Mouse (Mus musculus) R1 (cell line): ENCODE results near the gene Peli2.

Experiments
- DNase-seq: peaks from one replicate; pipeline ENCODE4 v3.0.0-alpha.2; 2018; ENCODE audit warnings: low read depth, low spot score

The Peli2 gene

GRCm38 (mm10) chr14:48287581-48287980, 167.0 kb downstream of the Peli2 start:
- no peak for DNase-seq

GRCm38 (mm10) chr14:48288600-48288999, 168.0 kb downstream of the Peli2 start:
- no peak for DNase-seq

DNA sequence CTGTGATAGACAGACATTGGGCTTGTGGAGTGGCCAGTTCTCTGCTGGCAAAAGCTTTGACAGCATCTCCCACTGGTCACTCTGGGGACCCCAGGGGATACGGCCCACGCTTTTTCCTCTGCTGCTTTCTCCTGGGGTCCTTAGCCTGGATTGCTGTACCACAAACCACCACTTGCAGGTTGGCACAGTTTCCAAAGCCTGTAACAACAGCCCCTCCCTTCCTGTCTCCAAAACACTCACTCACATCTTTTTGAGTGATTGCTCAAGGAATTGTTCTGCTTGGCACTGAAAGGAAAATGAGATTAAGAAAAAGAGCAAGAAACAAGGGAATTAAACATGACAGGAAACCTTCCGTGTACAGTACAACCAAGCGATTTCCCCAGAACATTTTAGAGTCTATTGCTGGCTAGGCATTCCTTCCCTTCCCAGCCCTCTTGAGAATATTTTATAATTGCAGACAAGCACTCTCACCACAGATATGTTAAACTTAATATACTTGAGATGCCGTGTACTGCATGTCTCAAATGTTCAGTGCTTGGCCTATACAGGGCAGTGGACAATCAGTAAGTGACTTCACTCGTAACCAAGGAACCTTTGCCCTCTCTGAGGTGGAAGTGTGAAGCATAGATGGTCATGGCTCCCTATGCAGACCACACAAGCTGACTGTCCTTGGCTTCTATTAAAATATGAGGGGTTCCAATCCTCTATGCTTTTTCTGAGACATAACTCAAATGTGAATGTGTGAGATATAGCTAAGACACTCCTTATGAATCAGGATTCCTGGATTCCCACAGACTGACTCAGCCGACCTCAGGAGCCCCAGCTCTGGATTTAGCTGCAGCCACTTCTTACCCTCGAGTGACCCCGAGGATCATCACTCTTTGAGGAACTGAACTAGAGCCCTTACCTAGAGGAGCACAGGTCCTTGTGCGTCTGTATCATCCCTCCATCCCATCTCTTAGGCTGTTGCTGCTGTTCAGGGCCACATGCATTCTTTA, 169.3 kb downstream of the Peli2 start:
- DNase-seq: no peak

DNA sequence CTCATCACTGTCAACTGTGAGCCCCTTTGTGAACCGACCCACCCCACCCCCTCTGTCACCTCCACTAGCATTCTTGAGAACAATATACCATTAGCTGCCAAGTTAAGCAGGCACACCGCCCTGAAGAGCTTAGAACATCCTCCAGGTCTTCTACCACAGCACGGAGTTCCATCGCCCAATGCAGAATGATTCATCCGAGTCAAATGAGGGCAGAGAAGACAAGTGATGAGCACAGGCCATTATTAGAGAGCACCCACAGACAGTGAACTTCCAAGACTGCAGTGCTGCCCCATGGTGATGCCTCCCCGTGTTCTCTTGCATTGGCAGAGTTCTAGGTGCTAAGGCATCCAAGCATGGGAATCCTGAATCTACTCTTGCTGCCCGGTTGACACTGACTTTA, 172.9 kb downstream of the Peli2 start:
- DNase-seq: no peak

GRCm38 (mm10) chr14:48295410-48295809, 174.8 kb downstream of the Peli2 start:
- DNase-seq: no peak

DNA sequence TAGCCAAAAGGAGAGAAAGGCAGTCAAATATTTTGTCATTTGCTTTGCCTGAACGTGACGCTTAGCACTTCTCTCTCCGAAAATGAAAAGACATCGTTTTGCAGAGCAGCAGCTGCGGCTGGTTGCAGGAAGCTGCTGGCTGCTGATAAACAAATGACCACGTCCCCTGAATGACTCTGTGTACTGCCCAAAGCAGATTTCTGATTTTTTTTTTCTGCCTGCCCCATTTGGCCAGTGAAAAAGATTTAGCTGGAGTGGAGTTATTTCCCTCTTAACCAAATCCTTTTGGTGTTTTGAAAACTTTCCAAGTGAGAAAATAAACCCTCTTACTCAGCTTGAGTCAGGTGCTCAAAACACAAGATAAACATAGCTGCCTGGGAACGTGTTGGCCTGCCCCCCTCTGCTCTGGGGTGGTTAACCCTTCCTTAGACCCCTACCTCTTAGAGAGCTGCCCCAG, 175.2 kb downstream of the Peli2 start:
- DNase-seq: no peak

GRCm38 (mm10) chr14:48296820-48297219, 176.2 kb downstream of the Peli2 start:
- no peak for DNase-seq

- DNase-seq: peak; percentile 17
These were observed 182.0 kb downstream of the Peli2 start for GRCm38 (mm10) chr14:48302471-48303186.

- DNase-seq: no peak
These were observed 182.6 kb downstream of the Peli2 start for GRCm38 (mm10) chr14:48303235-48303634.

GRCm38 (mm10) chr14:48303841-48304240, 183.2 kb downstream of the Peli2 start:
- DNase-seq: peak; percentile 24

DNA sequence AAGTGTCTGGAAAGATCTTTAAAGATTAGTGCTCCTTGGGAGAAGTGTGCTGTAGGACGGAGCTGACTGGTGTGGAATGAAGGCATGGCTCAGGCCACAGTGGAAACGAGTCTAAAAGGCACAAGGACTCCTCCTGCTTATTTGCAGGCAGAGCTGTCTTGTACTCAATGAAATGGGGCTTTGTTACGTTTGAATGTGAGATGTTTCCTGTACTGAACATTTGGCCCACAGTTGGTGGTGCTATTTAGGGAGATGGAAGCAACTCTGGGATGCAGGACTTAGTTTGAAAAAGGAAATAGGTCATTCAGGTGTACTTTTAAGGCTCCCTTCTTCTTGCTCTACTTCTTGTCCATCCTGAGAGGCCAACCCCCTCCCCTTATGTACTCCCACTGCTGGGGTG, 192.6 kb downstream of the Peli2 start:
- no peak for DNase-seq

- DNase-seq: no peak
These were observed 195.8 kb downstream of the Peli2 start for GRCm38 (mm10) chr14:48316396-48316795.

DNA sequence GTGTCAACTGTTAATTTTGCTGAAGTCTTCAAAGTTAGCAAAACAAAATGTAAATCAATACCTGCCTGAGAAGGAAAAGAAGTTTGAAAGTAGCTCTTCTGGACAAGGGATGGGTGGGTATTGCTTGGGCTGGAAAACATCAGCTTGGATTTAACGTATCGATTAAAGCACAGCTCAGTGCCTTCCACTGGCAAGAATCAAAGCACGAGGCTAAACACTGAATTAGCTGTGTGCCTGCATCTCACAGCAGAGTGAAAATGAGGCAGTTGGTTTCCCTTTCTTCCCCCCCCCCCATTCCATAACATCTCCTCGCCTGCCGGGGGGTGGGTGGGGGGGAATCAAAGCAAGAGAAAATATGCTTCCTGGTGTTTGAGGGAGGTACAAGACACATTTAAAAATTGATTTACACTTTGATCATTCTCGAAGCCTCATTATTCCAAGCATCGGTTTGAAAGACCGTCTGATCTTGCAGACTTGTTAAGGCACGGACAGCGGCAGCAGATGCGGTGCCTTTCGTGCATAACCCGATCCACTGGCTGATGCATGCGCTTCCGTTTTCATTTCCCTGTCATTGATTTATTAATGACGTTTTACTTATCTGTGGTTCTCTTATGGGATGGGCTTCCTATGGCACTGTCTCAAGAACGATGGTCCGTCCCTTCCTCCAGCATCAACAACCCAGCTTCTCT, 203.3 kb downstream of the Peli2 start:
- DNase-seq: no peak

GRCm38 (mm10) chr14:48324460-48324850, 203.8 kb downstream of the Peli2 start:
- DNase-seq: no peak

DNA sequence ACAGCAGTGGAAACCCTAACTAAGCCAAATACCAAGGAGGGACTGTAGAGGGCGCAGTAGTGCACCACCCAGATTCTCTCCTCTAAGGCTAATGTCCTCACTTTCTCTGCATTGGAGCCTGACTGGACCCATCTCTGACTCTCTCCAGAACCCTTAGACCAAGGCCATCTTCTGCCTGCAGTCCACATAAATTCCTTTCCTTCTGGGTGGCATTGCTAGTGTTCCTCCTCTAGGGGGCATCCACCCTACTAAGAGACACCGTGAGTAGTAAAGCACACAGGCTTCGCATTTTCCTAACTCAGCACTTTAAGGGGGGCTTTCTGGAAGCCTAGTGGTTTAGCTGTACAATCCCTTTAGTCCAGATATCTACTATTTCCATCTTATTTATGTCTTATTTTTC, 207.1 kb downstream of the Peli2 start:
- DNase-seq: peak; percentile 19

GRCm38 (mm10) chr14:48329716-48330365, 209.2 kb downstream of the Peli2 start:
- DNase-seq: peak; percentile 54
